Mouse (Mus musculus) gastrocnemius, adult 18-20 months (tissue): ENCODE data around the gene Cep97. TPM values are rescaled to one million over a fixed set of nuclear protein-coding genes. Genes with fewer than 3 reads are reported as not detected.
"Not testable (repeated sequence)": the region's sequence is repeated elsewhere in the genome, so short reads cannot be mapped to it uniquely, and the experiment has no call there.

Source experiments
- DNase-seq: peaks from one replicate; pipeline ENCODE4 v3.0.0; 2021; ENCODE audit warnings: low spot score
- total RNA-seq, 2 experiments: library from RNA; stranded (reverse); gene quantifications; 2 replicates each; pipeline ENCODE4 v1.2.3; 2021

Cep97 gene
- total RNA-seq, 2 experiments from 2014 or later, result 5.9 to 6.4 TPM

DNA sequence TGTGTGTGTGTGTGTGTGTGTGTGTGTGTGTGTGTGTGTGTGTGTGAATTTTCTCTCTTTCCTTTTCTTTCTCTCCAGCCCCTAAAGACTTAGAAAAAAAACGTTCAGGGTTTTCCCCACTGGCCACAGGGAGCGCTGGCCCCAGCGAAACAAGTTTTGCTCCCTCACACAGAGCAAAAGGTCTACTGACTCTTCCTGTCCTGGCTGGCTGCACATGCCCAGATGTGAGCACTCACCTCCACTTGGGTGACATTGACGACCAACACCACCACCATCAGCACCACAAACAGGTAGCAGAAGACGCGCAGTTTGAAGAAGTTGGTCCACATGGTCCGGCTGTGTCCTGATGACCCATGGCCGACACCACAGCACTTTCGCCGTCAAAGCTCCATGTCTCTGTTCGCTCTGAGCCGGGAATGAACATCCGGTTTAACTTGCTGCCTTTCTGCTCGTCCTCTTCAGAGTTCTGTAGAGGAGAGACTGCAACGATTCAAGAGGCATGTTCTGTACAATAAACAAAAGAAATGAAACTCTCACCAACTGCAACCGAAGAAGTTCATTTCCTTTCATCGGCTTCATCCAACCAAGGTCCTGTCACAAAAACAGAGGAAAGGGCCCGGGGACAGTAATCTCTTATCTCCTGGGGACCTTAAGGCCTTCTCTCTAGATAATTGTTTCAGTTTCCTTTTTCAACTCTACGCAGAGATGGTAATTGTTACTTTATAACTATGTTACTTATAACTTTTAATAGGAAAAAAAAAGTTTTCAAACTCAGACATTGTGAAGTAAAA, 44.1 kb downstream of the Cep97 start:
- no peak for DNase-seq

DNA sequence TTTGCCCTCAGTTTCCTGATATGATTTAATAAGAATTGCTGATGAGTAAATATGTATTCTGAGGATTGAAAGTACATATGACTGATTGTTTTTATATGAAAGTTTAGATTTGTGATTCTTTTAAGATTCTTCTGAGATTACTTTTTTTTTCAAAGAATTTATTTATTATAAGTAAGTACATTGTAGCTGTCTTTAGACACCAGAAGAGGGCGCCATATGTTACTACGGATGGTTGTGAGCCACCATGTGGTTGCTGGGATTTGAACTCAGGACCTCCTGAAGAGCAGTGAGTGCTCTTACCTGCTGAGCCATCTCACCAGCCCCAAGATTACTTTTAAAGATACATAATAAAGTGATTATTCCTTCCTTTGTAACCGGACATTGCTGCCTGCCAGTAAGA, 45.2 kb downstream of the Cep97 start:
- no peak for DNase-seq

DNA sequence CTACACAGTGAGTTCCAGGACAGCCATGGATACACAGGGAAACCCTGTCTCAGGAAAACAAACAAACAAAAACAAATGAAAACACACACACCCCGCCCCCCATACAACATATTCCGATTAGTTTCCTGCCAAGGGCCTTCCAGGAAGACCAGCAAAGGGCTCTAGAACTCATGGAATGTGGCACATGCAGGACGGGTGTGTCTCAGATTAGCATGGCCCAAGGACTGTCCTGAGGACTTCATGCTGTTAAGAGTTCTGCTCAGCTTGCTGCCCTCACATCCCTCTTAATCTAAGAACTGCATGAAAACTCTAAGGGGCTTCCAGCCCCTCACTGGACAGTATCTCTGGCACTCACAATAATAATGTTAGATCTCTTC, 46.1 kb downstream of the Cep97 start:
- no peak for DNase-seq

DNA sequence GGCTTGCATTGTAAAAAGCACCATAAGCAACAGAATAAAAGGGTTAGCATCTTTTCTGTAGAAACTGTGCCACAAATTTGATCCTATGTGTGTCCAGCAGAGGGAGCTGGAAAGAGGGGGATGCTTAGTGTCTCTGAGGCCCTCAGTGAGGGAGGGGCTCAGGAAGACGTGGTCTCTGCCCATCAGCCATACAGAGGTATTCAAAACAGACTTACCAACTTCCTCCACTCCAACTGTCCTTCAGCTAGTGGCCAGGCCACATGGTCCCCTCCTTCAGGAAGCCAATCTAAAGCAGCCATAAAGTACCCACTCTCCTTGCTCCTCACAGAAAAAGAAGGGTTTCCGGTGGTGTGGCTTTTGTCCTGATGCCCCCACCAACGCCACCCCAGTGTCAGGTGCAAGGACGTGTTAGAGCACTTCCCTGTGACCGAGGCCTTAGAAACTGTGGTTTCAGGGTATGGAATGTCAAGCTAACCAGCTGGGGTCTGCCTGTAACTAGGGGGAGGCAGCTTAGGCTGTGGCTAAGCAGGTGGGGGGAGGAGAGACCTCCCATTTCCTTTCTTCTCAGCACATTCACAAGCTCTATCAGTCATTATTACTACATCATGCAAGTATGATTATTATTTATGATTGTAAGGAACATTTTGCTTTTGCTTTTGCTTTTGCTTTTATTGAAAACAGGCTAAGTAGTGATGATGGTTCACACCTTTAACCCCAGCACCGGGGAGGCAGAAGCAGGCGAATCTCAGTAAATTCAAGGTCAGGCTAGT, 46.7 kb downstream of the Cep97 start:
- no peak for DNase-seq

DNA sequence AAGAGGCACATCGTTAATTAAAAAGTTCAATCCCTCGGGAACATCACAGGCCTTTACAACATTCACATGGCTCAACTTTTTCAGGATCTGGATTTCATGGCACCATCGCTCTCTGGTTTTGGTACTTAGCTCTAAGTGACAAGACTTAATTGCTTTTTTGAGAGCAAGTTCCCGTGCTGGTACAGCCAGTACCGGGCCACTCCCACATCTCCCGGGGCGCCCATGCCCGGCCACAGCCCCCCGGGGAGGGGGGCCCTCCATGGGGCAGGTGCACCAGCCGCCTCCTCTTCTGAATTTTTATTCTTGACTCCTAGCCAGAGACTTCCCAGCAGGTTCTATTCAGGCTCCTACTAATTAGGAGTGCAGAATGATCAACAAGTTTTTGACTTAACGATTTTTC, 50.4 kb downstream of the Cep97 start:
- no peak for DNase-seq

DNA sequence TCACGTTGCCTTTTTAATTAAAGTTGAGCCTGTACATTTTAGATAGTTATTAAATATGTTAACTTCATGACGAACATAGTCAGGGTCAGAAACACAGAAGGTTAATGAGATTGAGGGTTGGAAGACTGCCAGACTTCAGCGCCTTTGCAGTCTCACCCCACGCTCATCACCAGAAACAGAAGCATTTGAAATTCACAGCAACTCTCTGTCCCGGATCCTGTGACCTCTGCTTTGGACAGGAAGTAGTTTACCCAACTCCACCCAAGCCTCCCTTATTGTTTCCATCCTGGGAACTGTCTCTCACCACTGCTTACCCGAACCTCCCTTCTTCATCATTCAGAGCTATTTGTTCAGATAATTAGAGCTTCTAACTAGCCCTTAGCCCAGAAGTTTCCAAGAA, 58.6 kb downstream of the Cep97 start:
- DNase-seq, result no peak

DNA sequence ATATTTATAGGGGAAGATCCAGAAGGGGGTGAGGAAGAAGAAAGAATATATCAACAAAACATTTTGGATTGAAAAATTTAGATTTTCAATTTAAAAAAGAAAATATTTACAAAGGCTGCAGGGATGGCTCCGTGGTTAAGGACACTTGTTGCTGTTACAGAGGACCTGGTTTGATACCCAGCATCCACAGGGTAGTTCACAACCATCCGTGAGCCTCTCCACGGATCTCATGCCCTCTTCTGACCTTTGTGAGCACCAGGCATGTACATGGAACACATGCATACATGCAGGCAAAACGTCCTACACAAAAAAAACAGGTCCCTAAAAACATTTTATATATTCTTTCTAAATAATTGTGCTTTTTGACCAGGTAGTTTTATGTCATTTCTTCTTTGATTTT, 70.8 kb downstream of the Cep97 start:
- no peak for DNase-seq

DNA sequence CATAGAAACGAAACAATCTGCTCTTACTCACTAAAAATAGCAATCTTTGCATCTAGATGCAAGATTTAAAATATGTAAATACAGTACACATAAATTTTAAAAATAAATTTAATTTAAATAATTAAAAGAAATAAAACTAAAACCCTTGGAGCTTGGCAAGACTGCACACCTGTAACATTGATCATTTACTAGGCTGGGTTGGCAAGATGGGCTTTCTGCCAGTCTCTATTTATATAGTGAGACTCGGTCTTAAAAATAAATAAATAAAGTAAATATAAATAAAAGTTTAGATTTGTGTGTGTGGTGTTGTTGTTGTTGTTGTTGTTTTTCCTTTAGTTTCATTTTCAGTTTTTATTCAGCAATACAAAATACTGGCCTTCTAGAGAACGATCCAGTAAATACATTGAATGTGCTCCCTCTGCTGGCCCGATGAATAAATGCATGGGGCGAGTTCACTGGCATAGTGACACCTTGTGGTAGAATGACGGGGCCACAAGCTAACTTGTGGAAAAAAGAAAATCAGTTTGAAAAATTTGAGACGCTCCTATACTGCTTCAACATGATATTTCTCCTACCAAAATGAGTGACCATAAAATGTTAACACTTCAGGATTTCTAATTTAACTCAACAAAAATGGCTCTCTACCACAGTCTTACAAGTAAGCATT, 71.4 kb downstream of the Cep97 start:
- DNase-seq, result peak; percentile 75

DNA sequence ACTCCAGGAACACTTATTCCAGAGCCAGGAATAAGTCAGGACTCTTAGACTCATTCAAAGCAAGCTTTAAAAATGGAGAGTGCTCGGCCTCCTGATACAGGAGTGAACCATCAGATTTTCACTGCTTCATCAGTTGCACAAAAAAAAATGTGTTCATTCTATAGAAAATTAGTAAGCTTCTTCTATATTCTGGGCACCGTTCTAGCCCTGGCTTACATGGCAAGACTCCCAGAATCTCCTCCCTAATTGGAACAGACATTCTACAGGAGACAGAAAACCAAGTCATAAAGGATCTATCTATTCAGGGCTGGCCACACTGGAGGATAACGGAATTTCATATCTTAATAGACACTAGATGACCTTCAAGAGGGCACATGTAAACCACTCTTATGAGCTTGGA, 73.6 kb downstream of the Cep97 start:
- no peak for DNase-seq

DNA sequence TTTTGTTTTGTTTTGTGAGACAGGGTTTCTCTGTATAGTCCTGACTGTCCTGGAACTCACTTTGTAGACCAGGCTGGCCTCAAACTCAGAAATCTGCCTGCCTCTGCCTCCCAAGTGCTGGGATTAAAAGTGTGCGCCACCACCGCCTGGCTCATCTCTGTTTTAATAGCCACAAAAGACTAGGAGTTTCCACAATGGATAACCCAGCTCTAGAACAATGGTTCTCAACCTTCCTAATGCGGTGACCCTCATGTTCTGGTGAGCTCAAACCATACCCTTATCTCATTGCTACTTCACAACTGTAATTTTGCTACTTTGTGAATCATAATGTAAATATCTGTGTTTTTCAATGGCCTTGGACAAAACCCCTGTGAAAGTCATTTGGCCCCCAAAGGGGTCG, 75.2 kb downstream of the Cep97 start:
- not testable (repeated sequence) for DNase-seq

DNA sequence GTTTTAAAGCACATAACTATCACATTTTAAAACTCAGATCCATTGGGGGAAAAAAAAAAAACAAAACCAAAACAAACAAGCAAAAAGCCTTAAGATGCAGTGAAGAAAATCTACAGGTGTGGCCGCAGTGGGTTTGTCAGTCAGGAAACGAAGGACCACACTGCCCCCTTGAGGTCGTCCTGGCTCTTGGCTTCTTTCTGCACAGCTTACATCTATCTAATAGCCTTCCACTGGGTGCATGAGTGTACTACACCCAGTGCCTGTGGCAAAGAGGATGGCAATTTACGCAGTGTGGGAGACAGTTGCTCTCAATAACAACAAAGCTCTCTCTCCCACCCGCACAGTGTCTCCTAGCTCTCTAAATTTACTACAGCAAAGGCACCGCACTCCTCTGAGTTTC, 76.2 kb downstream of the Cep97 start:
- peak; percentile 62 for DNase-seq

DNA sequence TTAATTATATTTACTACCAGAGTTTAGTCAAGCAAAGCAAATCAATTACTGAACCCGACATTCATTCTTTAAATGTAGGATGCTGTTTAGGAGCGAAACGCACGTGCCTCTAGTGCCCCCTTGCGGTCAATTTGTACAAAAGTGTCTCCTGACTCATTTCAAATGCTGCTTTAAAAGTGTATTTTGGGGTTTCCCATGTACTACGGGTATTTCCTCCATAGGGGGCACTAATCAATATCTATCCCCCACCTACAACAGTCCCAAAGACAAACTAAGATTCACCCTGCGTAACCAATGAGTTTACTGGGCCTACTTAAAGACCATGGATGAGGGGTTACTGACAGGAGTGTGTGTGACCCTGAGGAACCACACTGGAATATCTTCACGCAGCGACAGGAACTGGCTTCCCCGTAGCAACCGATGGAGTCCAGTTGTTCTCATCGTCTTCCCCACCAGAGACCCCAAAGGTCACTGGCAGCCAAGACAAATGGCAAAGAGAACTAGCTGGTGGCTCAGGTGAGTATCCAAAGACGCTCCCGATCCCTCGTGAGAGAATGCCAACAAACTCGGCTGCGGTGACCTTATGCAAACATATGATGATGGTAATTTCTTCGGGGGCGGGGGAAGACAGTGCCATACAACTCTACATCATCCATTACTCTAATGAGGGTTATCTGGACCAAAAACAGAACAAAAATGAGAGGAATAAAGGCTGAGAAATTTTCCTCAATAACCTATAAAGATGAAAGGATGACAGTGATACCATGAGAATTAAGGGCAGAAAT, 81.5 kb downstream of the Cep97 start:
- DNase-seq, result peak; percentile 75

DNA sequence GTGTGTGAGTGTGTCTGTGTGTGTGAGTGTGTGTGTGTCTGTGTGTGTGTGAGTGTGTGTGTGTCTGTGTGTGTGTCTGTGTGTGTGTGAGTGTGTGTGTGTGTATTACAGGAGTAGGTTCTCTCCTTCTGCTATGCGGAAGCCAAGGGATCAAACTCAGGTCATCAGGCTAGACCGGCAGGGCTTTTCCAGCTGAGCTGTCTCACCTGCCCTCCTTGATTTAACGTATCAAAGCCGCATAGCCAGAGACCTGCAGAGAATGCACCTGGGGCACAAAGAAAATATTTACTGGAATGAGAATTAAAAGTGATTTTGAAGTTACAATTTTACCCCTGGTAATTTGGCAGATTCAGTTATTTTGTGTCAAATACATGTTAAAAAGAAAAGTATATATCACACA, 82.1 kb downstream of the Cep97 start:
- no peak for DNase-seq

DNA sequence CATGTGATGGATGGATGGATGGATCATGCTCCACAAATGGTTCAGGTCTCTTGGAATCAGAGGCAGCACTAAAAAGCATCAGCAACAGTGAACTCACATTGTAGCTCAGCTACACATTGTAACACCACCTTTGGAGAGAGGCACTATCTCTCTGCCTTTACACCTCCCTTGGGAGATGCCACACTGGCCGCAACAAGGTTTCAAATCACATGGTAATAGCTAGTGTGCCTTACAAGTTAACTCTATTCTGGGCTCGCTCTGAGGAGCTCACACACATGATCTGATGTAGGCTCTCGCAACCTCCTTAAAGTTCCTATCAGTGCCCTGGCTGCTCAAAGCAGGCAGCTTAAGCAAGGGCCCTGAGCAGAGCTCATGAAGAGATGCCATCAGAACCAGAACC, 84.2 kb downstream of the Cep97 start:
- DNase-seq, result no peak

Other genes starting within 250 kb of the Cep97 start
- gene Nfkbiz, start 96.0 kb downstream of the Cep97 start, total RNA-seq, result 1 to 10 TPM in 1 of 2 experiments, under 1 TPM in 1; 0.75 to 1.3 TPM
- gene Nxpe3, start 39.6 kb downstream of the Cep97 start, total RNA-seq, result under 1 TPM; 0.25 to 0.38 TPM
- 100 to 1,000 TPM; 638 to 646 TPM for gene Rpl24, start 31.4 kb upstream of the Cep97 start, total RNA-seq
- 10 to 100 TPM; 10.1 to 12.9 TPM for gene Zbtb11, start 39.0 kb upstream of the Cep97 start, total RNA-seq
- 10 to 100 TPM; 56.6 to 57.2 TPM for gene Pcnp, start 94.9 kb upstream of the Cep97 start, total RNA-seq
- gene Trmt10c, start 103.0 kb upstream of the Cep97 start, total RNA-seq, result 1 to 10 TPM; 8.3 to 9.6 TPM
- gene Senp7, start 113.5 kb upstream of the Cep97 start, total RNA-seq, result 10 to 100 TPM in 1 of 2 experiments, 1 to 10 TPM in 1; 7.2 to 10.0 TPM